Mouse (Mus musculus) forebrain, embryonic 14.5 days (tissue): ENCODE measurements around the gene Park7. TPM values are rescaled to one million over a fixed set of nuclear protein-coding genes. Genes with fewer than 3 reads are reported as not detected.

Source experiments
- ATAC-seq: fragments of 200-750 bp; cut with Nextera tagmentation; 2 replicates; pipeline ENCODE4 v1.8.0; 2017; ENCODE audit warnings: mild to moderate bottlenecking, moderate library complexity
- DNase-seq: peaks from one replicate; pipeline ENCODE4 v3.0.0-alpha.2; 2015; ENCODE audit warnings: low spot score
- H3K27ac ChIP-seq: fragments of 300-500 bp; sonication (generic); 2 replicates; pipeline ENCODE4 v1.5.1; 2014; ENCODE audit warnings: low read depth, mild to moderate bottlenecking, control low read depth, low read length, moderate library complexity
- H3K27me3 ChIP-seq: fragments of 300-500 bp; sonication (generic); replicated peaks from 2 replicates; pipeline ENCODE4 v1.6.1; 2014; ENCODE audit warnings: low read length, control low read depth, mixed read lengths; ENCODE audit not compliant: control insufficient read depth, insufficient read depth
- H3K36me3 ChIP-seq: fragments of 300-500 bp; sonication (generic); 2 replicates; pipeline ENCODE4 v1.6.1; 2014; ENCODE audit warnings: low read length, control low read depth; ENCODE audit not compliant: control insufficient read depth, insufficient read depth
- H3K4me1 ChIP-seq: fragments of 300-500 bp; sonication (generic); 2 replicates; pipeline ENCODE4 v1.6.1; 2014; ENCODE audit warnings: antibody characterized with exemption, low read length, control low read depth; ENCODE audit not compliant: control insufficient read depth, insufficient read depth
- H3K4me2 ChIP-seq: fragments of 300-500 bp; sonication (generic); 2 replicates; pipeline ENCODE4 v1.6.1; 2014; ENCODE audit warnings: mild to moderate bottlenecking, control low read depth, low read length
- H3K4me3 ChIP-seq: fragments of 300-500 bp; sonication (generic); 2 replicates; pipeline ENCODE4 v1.5.1; 2014; ENCODE audit warnings: low read depth, low read length, control low read depth
- H3K9ac ChIP-seq: fragments of 300-500 bp; sonication (generic); 2 replicates; pipeline ENCODE4 v1.6.1; 2014; ENCODE audit warnings: mild to moderate bottlenecking, low read length, control low read depth, moderate library complexity
- H3K9me3 ChIP-seq: fragments of 300-500 bp; sonication (generic); replicated peaks from 2 replicates; pipeline ENCODE4 v1.6.1; 2016; ENCODE audit warnings: low read length, control low read depth, mixed read lengths; ENCODE audit not compliant: control insufficient read depth
- WGBS: fragments of 180-500 bp; shearing (Covaris S2); extraction: QIAGEN DNeasy Blood & Tissue Kit; methylation state at CpG from one replicate; pipeline ENCODE4 v1.1.7; 2014; 5-methylcytosine and 5-hydroxymethylcytosine counted together
- polyA plus RNA-seq: library from polyadenylated mRNA; unstranded; fragments of >200 nt; fragmentation: Nextera tagmentation; extraction: Ambion mirVana; gene quantifications from 2 replicates; pipeline ENCODE4 v1.2.1, GENCODE M21; 2014

The Park7 gene
- polyA plus RNA-seq, 1 experiment from 2014 or later = 495 TPM

DNA sequence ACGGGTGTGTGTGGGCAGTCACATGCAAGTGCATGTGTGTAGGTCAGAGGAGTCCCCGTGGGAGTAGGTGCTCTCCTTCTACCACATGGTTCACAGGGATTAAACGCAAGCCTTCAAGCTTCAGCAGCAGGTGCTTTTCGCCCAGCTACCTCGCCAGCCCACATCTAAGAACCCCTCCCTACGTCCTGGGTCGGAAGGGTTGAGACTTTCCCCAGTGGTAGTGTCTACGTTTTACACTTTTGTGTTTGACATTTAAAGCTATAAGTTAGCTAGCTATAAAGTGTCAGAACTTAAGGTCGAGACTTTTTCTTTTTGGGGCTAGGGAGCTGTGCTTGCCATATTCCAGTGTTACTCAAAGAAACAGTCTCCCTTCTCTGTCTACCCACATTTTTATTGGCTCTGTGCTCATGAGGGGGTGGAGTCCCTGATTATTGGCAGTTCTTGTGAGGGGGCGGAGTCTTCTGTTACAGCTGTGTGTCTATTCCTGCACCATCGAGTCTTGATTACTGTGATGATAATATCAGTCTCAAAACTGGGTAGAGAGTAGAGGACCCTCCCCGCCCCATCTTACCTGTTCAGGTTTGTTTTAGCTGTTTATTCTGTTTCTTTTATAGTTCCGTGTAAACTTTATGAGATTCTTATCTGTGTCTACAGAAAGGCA, 25.9 kb upstream of the Park7 start:
- 66% methylated on average over 13 of the region's 13 CpGs for WGBS

GRCm38 (mm10) chr4:150938063-150938452, 23.8 kb upstream of the Park7 start:
- Histone ChIP-seq H3K4me2 (no peak overlapping the region), H3K9me3 (no peaks in the 10 kb centered on the region), H3K27me3 (no peaks in the 10 kb centered on the region), H3K36me3 (no peaks in the 10 kb centered on the region), H3K27ac (no peak overlapping the region), H3K4me3 (no peak overlapping the region), H3K9ac (no peak overlapping the region), H3K4me1 (no peaks in the 10 kb centered on the region)
- ATAC-seq (no peak), DNase-seq (no peak)
- WGBS = 71% methylated on average over 14 of the region's 14 CpGs

More for the DNA sequence above, 25.9 kb upstream of the Park7 start:
- ATAC-seq (no peak), DNase-seq (no peak)
- no peaks in the 10 kb centered on the region for H3K36me3 ChIP-seq
- H3K27me3 ChIP-seq = no peaks in the 10 kb centered on the region
- no peak overlapping the region for H3K4me3 ChIP-seq
- H3K9ac ChIP-seq = no peak overlapping the region
- no peaks in the 10 kb centered on the region for H3K4me1 ChIP-seq
- H3K4me2 ChIP-seq = no peak overlapping the region
- H3K9me3 ChIP-seq = no peaks in the 10 kb centered on the region
- H3K27ac ChIP-seq = no peak overlapping the region

GRCm38 (mm10) chr4:150937293-150938062, 23.2 kb upstream of the Park7 start:
- DNase-seq (no peak), ATAC-seq (no peak)
- 82% methylated on average over 16 of the region's 16 CpGs for WGBS

DNA sequence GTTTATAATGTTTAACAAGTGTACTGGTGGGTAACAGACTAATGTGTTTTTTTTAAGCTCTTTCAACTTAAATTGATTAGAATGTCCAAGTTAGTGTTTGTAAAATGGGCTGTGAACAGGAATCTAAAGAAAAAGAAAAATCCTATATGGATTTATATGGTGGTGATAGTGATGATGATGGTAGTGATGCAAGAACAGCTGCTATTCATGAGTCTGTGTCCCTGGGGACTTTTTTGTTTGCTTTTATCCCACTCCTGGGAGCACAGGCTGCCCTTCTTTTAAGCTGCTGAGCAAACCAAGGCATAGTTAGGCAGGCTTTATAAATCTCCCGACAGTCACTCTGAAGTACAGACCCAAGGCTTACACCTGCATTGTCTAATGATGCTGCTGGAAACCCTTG, 19.3 kb upstream of the Park7 start:
- DNase-seq (no peak), ATAC-seq (no peak)
- H3K27ac ChIP-seq = no peak overlapping the region
- H3K4me2 ChIP-seq = no peak overlapping the region
- WGBS = 58% methylated on average over 1 of the region's 1 CpGs
- no peaks in the 10 kb centered on the region for H3K36me3 ChIP-seq
- no peak overlapping the region for H3K4me3 ChIP-seq
- H3K27me3 ChIP-seq = no peaks in the 10 kb centered on the region
- no peaks in the 10 kb centered on the region for H3K4me1 ChIP-seq
- H3K9me3 ChIP-seq = no peaks in the 10 kb centered on the region
- no peak overlapping the region for H3K9ac ChIP-seq

More at GRCm38 (mm10) chr4:150937293-150938062, 23.2 kb upstream of the Park7 start:
- H3K4me3 ChIP-seq = no peak overlapping the region
- H3K9me3 ChIP-seq = no peaks in the 10 kb centered on the region
- H3K4me1 ChIP-seq = no peaks in the 10 kb centered on the region
- no peak overlapping the region for H3K27ac ChIP-seq
- no peak overlapping the region for H3K4me2 ChIP-seq
- no peak overlapping the region for H3K9ac ChIP-seq
- H3K36me3 ChIP-seq = no peaks in the 10 kb centered on the region
- H3K27me3 ChIP-seq = no peaks in the 10 kb centered on the region

- no peaks in the 10 kb centered on the region for H3K4me1 ChIP-seq
- no peak overlapping the region for H3K27ac ChIP-seq
- no peak overlapping the region for H3K4me2 ChIP-seq
- ATAC-seq = no peak
- H3K9ac ChIP-seq = no peak overlapping the region
- H3K27me3 ChIP-seq = no peaks in the 10 kb centered on the region
- no peak for DNase-seq
- WGBS = 77% methylated on average over 10 of the region's 10 CpGs
- no peak overlapping the region for H3K4me3 ChIP-seq
- no peaks in the 10 kb centered on the region for H3K9me3 ChIP-seq
- no peaks in the 10 kb centered on the region for H3K36me3 ChIP-seq
These were observed 13.6 kb upstream of the Park7 start for GRCm38 (mm10) chr4:150927789-150928188.

- ATAC-seq (no peak), DNase-seq (peak; percentile 33)
- H3K27ac ChIP-seq = no peak overlapping the region
- 55% methylated on average over 13 of the region's 14 CpGs for WGBS
- no peaks in the 10 kb centered on the region for H3K36me3 ChIP-seq
- H3K9me3 ChIP-seq = no peaks in the 10 kb centered on the region
- no peaks in the 10 kb centered on the region for H3K4me1 ChIP-seq
- no peaks in the 10 kb centered on the region for H3K27me3 ChIP-seq
- no peak overlapping the region for H3K4me3 ChIP-seq
- no peak overlapping the region for H3K4me2 ChIP-seq
- no peak overlapping the region for H3K9ac ChIP-seq
These were observed 12.9 kb upstream of the Park7 start for GRCm38 (mm10) chr4:150926924-150927705.

DNA sequence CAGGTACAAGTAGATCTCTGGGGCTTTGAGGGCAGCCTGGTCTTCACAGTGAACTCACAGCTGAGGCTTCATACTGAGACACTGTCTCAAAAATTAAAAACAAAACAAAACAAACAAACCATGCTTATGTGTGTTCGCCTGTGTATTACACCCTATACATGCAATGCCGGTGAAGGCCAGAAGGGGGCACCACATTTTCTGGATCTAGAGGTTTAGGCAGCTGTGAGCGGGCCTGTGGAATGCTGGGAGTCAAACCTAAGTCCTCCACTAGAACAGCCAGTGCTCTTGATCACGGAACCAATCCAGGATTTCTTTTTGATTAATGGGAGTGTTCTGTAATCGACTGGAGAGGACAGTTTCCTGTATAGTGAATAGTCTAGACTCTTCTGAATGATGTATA, 11.7 kb upstream of the Park7 start:
- ATAC-seq = no peak
- H3K9me3 ChIP-seq = no peaks in the 10 kb centered on the region
- no peaks in the 10 kb centered on the region for H3K4me1 ChIP-seq
- H3K27me3 ChIP-seq = no peaks in the 10 kb centered on the region
- no peak overlapping the region for H3K27ac ChIP-seq
- no peak overlapping the region for H3K4me3 ChIP-seq
- no peaks in the 10 kb centered on the region for H3K36me3 ChIP-seq
- WGBS = 54% methylated on average over 5 of the region's 5 CpGs
- DNase-seq = peak; percentile 16
- no peak overlapping the region for H3K9ac ChIP-seq
- H3K4me2 ChIP-seq = no peak overlapping the region

- 91% methylated on average over 6 of the region's 6 CpGs for WGBS
- no peak overlapping the region for H3K27ac ChIP-seq
- no peaks in the 10 kb centered on the region for H3K27me3 ChIP-seq
- H3K9me3 ChIP-seq = no peaks in the 10 kb centered on the region
- H3K4me2 ChIP-seq = no peak overlapping the region
- H3K36me3 ChIP-seq = no peaks in the 10 kb centered on the region
- ATAC-seq (no peak), DNase-seq (no peak)
- H3K4me1 ChIP-seq = no peaks in the 10 kb centered on the region
- H3K4me3 ChIP-seq = no peak overlapping the region
- no peak overlapping the region for H3K9ac ChIP-seq
These were observed 10.7 kb upstream of the Park7 start for GRCm38 (mm10) chr4:150924936-150925335.
